Mouse (Mus musculus): Measurements from ENCODE around the gene Far2.

DNA sequence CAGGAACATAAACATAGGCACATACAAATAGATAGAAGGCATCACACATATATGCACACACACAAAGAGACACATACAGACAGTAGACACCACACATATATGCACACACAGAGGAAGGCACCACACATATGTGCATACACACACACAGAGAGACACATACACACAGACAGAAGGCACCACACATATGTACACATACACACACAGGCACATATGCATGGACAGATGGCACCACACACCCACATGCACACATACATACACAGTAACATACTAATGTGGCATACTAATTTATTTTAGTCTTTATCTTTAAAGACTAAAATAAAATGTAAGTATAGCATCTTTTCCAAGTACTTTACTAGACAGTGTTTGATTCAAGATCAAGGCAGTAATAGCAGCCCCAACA is 86.5 kb downstream of the Far2 start:
- no peak for TF ChIP-seq CTCF (IDR thresholded peaks at IDR 0.05)
- TF ChIP-seq EP300 (IDR thresholded peaks at IDR 0.05; ENCODE audit: insufficient read depth, low read depth, low read length), result no peak
- TF ChIP-seq POLR2A (IDR thresholded peaks at IDR 0.05; ENCODE audit: insufficient read depth, low read depth, low read length), result no peak
